Mouse (Mus musculus) spleen, adult 2 months (tissue): ENCODE data around the gene Tmem144.

Experiments
- CTCF ChIP-seq: fragments of 200-500 bp; IDR thresholded peaks from 2 replicates; pipeline ENCODE4 v1.5.1; 2011; ENCODE audit warnings: mild to moderate bottlenecking, inconsistent platforms; ENCODE audit not compliant: insufficient read depth, insufficient read length, insufficient replicate concordance; ENCODE audit errors: extremely low read depth
- POLR2A ChIP-seq: fragments of 200-500 bp; IDR thresholded peaks from 2 replicates; pipeline ENCODE4 v1.6.1; 2011; ENCODE audit warnings: low read depth, low read length, inconsistent platforms

GRCm38 (mm10) chr3:79887966-79888365 lies 35.4 kb upstream of the Tmem144 start:
- TF ChIP-seq CTCF = no peak
- TF ChIP-seq POLR2A = no peak
